Mouse (Mus musculus): Measurements from ENCODE around the gene Ino80e. TPM values are rescaled to one million over a fixed set of nuclear protein-coding genes. Genes with fewer than 3 reads are reported as not detected.

Gene Ino80e
- total and polyA plus RNA-seq, 2 experiments: 2.5 to 18.5 TPM

GRCm38 (mm10) chr7:126817595-126817994, 44.6 kb downstream of the Ino80e start:
- no peak for DNase-seq (ENCODE audit: extremely low read depth, low read depth, low spot score)
- H3K27me3 ChIP-seq (ENCODE audit: control insufficient read depth, insufficient read depth, low read length): peaks cover 2% of the 10 kb centered on the region; the same call in 1 of the 2 replicates
- no peaks in the 10 kb centered on the region for H3K4me1 ChIP-seq (ENCODE audit: control insufficient read depth, insufficient read depth, low read length)
- no peak overlapping the region for H3K27ac ChIP-seq (replicated peaks; ENCODE audit: insufficient read depth, low read depth, low read length)
- TF ChIP-seq POLR2A (IDR thresholded peaks at IDR 0.05; ENCODE audit: extremely low read depth, insufficient read depth, low read length) (no peak), CTCF (IDR thresholded peaks at IDR 0.05; ENCODE audit: low read depth, low read length) (no peak)
- H3K79me2 ChIP-seq (ENCODE audit: control insufficient read depth, insufficient read depth, low read length): no peaks in the 10 kb centered on the region
- H3K9ac ChIP-seq (ENCODE audit: low read depth, low read length): no peak overlapping the region
- 90% methylated on average over 7 of the region's 7 CpGs for WGBS
- no peaks in the 10 kb centered on the region for H3K36me3 ChIP-seq (ENCODE audit: control insufficient read depth, insufficient read depth, low read length)
- H3K4me3 ChIP-seq (ENCODE audit: insufficient read depth, low read depth, low read length): no peak overlapping the region

DNA sequence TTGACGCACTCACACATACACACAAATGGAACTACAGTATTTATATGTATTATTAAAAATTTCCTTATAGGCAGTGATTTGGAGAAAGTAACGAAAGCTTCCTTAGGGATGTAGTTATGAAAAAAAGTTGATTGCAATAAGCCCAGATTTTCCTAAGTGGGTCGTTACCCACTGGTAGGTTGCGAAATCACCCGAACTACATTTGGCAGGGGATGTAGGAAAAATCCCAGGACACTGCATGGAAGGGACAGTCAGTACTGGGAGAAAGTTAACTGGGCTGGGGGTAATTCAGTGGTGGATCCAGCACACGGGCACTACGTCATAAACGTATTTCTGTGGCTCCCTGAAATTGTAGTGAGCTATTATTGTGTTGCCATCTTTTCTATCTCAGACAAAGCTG, 45.7 kb downstream of the Ino80e start:
- Histone ChIP-seq H3K27me3 (ENCODE audit: control insufficient read depth, insufficient read depth, low read length) (no peaks in the 10 kb centered on the region), H3K27ac (replicated peaks; ENCODE audit: insufficient read depth, low read depth, low read length) (no peak overlapping the region), H3K4me3 (ENCODE audit: insufficient read depth, low read depth, low read length) (no peak overlapping the region), H3K79me2 (ENCODE audit: control insufficient read depth, insufficient read depth, low read length) (no peaks in the 10 kb centered on the region), H3K9ac (ENCODE audit: low read depth, low read length) (no peak overlapping the region), H3K36me3 (ENCODE audit: control insufficient read depth, insufficient read depth, low read length) (no peaks in the 10 kb centered on the region), H3K4me1 (ENCODE audit: control insufficient read depth, insufficient read depth, low read length) (no peaks in the 10 kb centered on the region)
- peak; percentile 78 for DNase-seq (ENCODE audit: extremely low read depth, low read depth, low spot score)
- TF ChIP-seq POLR2A (IDR thresholded peaks at IDR 0.05; ENCODE audit: extremely low read depth, insufficient read depth, low read length) (no peak), CTCF (IDR thresholded peaks at IDR 0.05; ENCODE audit: low read depth, low read length) (no peak)
- WGBS: 34% methylated on average over 8 of the region's 8 CpGs

- Histone ChIP-seq H3K27ac (replicated peaks; ENCODE audit: insufficient read depth, low read depth, low read length) (no peak overlapping the region), H3K27me3 (ENCODE audit: control insufficient read depth, insufficient read depth, low read length) (no peaks in the 10 kb centered on the region), H3K36me3 (ENCODE audit: control insufficient read depth, insufficient read depth, low read length) (no peaks in the 10 kb centered on the region), H3K4me3 (ENCODE audit: insufficient read depth, low read depth, low read length) (no peak overlapping the region), H3K4me1 (ENCODE audit: control insufficient read depth, insufficient read depth, low read length) (no peaks in the 10 kb centered on the region), H3K9ac (ENCODE audit: low read depth, low read length) (no peak overlapping the region), H3K79me2 (ENCODE audit: control insufficient read depth, insufficient read depth, low read length) (no peaks in the 10 kb centered on the region)
- 54% methylated on average over 8 of the region's 8 CpGs for WGBS
- no peak for TF ChIP-seq POLR2A (IDR thresholded peaks at IDR 0.05; ENCODE audit: extremely low read depth, insufficient read depth, low read length)
- TF ChIP-seq CTCF (IDR thresholded peaks at IDR 0.05; ENCODE audit: low read depth, low read length): no peak
- no peak for DNase-seq (ENCODE audit: extremely low read depth, low read depth, low spot score)
Measured at GRCm38 (mm10) chr7:126815726-126816222, 46.4 kb downstream of the Ino80e start.

- Histone ChIP-seq H3K9ac (ENCODE audit: low read depth, low read length) (no peak overlapping the region), H3K79me2 (ENCODE audit: control insufficient read depth, insufficient read depth, low read length) (no peaks in the 10 kb centered on the region), H3K4me3 (ENCODE audit: insufficient read depth, low read depth, low read length) (no peak overlapping the region), H3K4me1 (ENCODE audit: control insufficient read depth, insufficient read depth, low read length) (no peaks in the 10 kb centered on the region), H3K27me3 (ENCODE audit: control insufficient read depth, insufficient read depth, low read length) (no peaks in the 10 kb centered on the region), H3K36me3 (ENCODE audit: control insufficient read depth, insufficient read depth, low read length) (no peaks in the 10 kb centered on the region), H3K27ac (replicated peaks; ENCODE audit: insufficient read depth, low read depth, low read length) (no peak overlapping the region)
- WGBS: 44% methylated on average over 5 of the region's 5 CpGs
- TF ChIP-seq POLR2A (IDR thresholded peaks at IDR 0.05; ENCODE audit: extremely low read depth, insufficient read depth, low read length) (no peak), CTCF (IDR thresholded peaks at IDR 0.05; ENCODE audit: low read depth, low read length) (no peak)
- no peak for DNase-seq (ENCODE audit: extremely low read depth, low read depth, low spot score)
Measured at GRCm38 (mm10) chr7:126809723-126810369, 52.3 kb downstream of the Ino80e start.

- no peaks in the 10 kb centered on the region for H3K36me3 ChIP-seq (ENCODE audit: control insufficient read depth, insufficient read depth, low read length)
- no peak for TF ChIP-seq CTCF (IDR thresholded peaks at IDR 0.05; ENCODE audit: low read depth, low read length)
- no peak for TF ChIP-seq POLR2A (IDR thresholded peaks at IDR 0.05; ENCODE audit: extremely low read depth, insufficient read depth, low read length)
- peak overlapping the region; percentile 68 for H3K9ac ChIP-seq (ENCODE audit: low read depth, low read length)
- no peaks in the 10 kb centered on the region for H3K27me3 ChIP-seq (ENCODE audit: control insufficient read depth, insufficient read depth, low read length)
- H3K27ac ChIP-seq (replicated peaks; ENCODE audit: insufficient read depth, low read depth, low read length): no peak overlapping the region
- 3% methylated on average over 43 of the region's 43 CpGs for WGBS
- H3K4me3 ChIP-seq (ENCODE audit: insufficient read depth, low read depth, low read length): peak overlapping the region; percentile 66
- H3K4me1 ChIP-seq (ENCODE audit: control insufficient read depth, insufficient read depth, low read length): no peaks in the 10 kb centered on the region
- H3K79me2 ChIP-seq (ENCODE audit: control insufficient read depth, insufficient read depth, low read length): no peaks in the 10 kb centered on the region
- peak; percentile 84 for DNase-seq (ENCODE audit: extremely low read depth, low read depth, low spot score)
Measured at GRCm38 (mm10) chr7:126808703-126809455, 53.3 kb downstream of the Ino80e start.

Data from liver, adult 2 months (tissue).